Mouse (Mus musculus): ENCODE data around the gene Apof.
A peak's percentile ranks its signal among the peaks of the same experiment; 100 is the strongest.
"Not testable (repeated sequence)": the region's sequence is repeated elsewhere in the genome, so short reads cannot be mapped to it uniquely, and the experiment has no call there.

The Apof gene

DNA sequence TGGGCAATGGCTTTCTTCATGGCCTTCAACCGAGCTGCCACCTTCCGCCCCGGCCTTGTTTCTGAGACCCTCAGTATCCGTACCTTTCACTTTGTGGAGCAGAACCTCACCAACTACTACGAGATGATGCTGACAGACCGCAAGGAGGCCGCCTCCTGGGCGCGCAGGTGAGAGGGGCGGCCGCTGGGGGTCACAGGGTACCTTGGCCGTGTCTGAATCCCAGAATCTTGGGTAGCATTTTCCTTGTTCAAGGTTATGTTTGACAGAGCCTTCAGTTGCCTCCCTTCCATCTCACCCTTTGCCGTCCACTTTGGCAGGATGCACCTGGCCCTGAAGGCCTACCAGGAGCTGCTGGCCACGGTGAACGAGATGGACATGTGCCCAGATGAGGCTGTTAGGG is 24.4 kb upstream of the Apof start:
- Histone ChIP-seq H3K27me3 (ENCODE audit: control insufficient read depth, insufficient read depth, low read length, poor library complexity, severe bottlenecking) (no peaks in the 10 kb centered on the region), H3K36me3 (ENCODE audit: control insufficient read depth, insufficient read depth, low read length, poor library complexity, severe bottlenecking) (peaks cover 9% of the 10 kb centered on the region)
- DNase-seq (ENCODE audit: low read depth, low spot score), result no peak

DNA sequence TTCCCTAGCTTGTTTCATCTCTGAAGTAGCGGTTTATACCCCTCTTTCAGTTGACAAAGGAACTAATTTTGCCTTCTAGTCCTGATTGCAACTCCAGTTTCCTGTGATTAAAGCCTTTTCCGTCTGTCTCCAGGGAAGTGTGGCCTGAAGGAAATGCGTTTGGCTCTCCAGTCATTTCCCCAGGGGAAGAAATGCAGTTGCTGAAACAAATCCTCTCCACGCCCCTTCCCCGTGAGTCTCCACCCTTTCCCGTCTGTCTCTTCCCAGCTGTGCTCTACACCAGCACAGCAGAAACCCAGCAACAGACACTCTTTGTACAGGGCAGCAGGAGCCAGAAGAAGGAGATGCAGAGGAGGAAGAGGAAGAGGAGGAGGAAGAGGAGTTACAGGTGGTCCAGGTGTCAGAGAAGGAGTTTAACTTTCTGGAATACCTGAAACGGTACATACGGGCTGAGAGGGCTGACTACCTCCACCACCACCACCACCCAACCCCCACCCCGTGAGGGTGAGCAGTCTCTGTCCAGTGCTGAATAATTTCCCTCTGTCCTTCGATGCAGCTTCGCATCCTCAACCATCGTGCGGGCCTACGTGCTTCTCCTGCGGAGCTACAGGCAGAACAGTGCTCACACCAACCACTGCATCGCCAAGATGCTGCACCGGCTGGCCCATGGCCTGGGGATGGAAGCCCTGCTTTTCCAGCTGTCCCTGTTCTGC is 21.3 kb upstream of the Apof start:
- H3K27me3 ChIP-seq (ENCODE audit: control insufficient read depth, insufficient read depth, low read length, poor library complexity, severe bottlenecking), result no peaks in the 10 kb centered on the region
- DNase-seq (ENCODE audit: low read depth, low spot score), result no peak
- peaks cover 12% of the 10 kb centered on the region for H3K36me3 ChIP-seq (ENCODE audit: control insufficient read depth, insufficient read depth, low read length, poor library complexity, severe bottlenecking)

DNA sequence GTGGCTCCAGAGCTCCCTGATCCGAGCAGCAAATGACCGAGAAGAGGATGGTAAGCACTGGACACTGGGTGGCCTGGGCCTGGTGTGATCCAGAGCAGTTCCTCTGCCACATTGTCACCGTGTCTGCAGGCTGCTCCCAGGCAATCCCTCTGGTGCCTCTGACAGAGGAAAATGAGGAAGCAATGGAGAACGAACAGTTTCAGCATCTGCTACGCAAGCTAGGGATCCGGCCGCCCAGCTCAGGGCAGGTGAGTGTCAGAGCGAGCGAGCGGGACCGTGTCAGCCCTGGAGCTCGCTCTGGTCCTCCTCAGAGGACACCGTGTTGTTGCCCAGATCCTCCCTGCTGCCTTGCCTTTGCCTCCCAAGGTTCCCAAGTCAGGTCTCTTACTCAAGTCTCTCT is 17.9 kb upstream of the Apof start:
- DNase-seq (ENCODE audit: low read depth, low spot score), result no peak
- Histone ChIP-seq H3K36me3 (ENCODE audit: control insufficient read depth, insufficient read depth, low read length, poor library complexity, severe bottlenecking) (peaks cover 14% of the 10 kb centered on the region), H3K27me3 (ENCODE audit: control insufficient read depth, insufficient read depth, low read length, poor library complexity, severe bottlenecking) (no peaks in the 10 kb centered on the region)

DNA sequence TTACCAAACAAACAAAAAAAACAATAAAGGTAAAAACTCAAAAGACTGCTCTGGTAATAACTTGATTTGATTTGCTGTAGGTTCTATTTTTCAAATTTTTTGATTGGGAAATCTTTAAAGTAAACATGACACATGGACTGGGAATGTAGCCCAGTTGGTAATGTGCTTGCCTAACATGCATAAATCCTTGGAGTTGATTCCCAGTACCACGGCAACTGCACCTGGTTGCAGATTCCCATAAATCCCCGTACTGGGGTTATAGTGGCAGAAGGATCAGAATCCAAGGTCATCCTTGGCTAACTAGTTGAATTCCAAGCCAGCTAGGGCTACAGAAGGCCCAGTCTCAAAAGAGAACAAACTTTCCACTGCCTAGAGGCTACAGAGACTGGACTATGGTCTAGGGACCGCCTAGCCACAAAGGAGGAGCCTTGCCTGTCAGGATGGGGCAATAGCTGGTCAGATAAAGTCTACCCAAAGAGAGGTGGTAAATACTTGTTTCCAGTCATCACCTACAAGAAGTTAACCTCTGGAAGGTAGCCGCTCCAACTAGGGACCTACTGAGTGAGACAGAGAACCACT is 14.7 kb upstream of the Apof start, which contains the start of gene Apon:
Apon (plus strand) TSS at position 420 of the 579 bp plus-strand sequence.
- no peak for DNase-seq (ENCODE audit: low read depth, low spot score)
- Histone ChIP-seq H3K36me3 (ENCODE audit: control insufficient read depth, insufficient read depth, low read length, poor library complexity, severe bottlenecking) (peaks cover 5% of the 10 kb centered on the region; the same call in 1 of the 2 replicates), H3K27me3 (ENCODE audit: control insufficient read depth, insufficient read depth, low read length, poor library complexity, severe bottlenecking) (no peaks in the 10 kb centered on the region)

DNA sequence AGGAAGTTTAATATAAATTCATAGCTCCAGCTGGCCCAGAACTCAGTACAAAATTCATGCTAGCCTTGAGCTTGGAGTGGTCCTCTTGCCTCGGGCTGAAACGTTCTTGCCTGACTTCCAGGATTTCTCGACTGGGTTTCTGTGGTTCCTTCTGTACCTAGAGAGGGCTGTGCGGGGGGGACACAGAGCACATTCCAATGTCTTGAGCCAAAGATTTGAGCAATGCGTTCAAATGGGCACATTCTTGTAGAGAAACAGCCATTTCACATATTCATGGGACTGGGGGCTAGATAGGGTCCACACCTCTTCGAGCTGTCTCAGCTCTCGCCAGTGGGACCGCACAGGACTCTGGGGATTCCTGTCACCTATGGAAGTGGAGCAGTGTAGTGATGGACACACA is 12.5 kb upstream of the Apof start:
- Histone ChIP-seq H3K27me3 (ENCODE audit: control insufficient read depth, insufficient read depth, low read length, poor library complexity, severe bottlenecking) (no peaks in the 10 kb centered on the region), H3K36me3 (ENCODE audit: control insufficient read depth, insufficient read depth, low read length, poor library complexity, severe bottlenecking) (peaks cover 5% of the 10 kb centered on the region; the same call in 1 of the 2 replicates)
- DNase-seq (ENCODE audit: low read depth, low spot score), result no peak

DNA sequence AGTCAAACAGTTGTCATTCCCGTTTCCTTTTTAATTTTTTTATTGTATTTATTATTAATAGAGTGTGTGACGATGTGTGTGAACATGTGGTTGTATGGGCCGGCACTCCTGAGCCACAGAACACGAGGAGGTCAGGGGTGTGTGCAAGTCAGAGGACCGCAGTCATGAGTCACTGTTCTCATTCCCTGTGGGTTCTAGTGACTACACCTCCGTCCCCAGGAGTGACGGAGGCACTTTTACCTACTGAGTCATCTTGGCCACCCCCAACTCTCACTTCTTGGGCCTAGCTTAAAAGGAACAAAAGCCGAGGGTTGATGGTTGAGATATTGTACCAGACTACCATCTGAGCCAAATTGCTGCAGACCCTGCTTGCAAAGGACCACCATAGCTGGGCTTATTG is 12.1 kb upstream of the Apof start:
- no peaks in the 10 kb centered on the region for H3K27me3 ChIP-seq (ENCODE audit: control insufficient read depth, insufficient read depth, low read length, poor library complexity, severe bottlenecking)
- peaks cover 5% of the 10 kb centered on the region; the same call in 1 of the 2 replicates for H3K36me3 ChIP-seq (ENCODE audit: control insufficient read depth, insufficient read depth, low read length, poor library complexity, severe bottlenecking)
- DNase-seq (ENCODE audit: low read depth, low spot score), result no peak

DNA sequence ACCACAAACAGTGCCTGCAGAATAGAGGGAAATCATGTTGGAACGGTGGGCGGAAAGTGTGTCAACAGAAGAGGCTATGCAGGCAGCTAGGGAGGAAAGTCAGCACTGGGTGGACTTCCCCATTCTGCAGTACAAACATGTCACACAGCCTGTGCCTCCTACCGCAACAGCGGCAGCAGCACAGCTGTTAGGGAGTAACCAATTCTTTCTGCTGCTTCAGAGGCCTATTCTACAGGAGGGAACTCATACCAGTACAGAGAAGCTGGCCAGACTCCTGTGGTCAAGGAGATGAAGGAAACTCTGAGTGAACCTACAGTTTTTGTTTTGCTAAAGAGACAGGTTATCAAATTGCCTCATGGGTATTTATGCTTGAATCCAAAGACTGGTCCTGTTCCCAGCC is 9.5 kb upstream of the Apof start:
- H3K36me3 ChIP-seq (ENCODE audit: control insufficient read depth, insufficient read depth, low read length, poor library complexity, severe bottlenecking), result no peaks in the 10 kb centered on the region
- DNase-seq (ENCODE audit: low read depth, low spot score), result peak; percentile 74
- no peaks in the 10 kb centered on the region for H3K27me3 ChIP-seq (ENCODE audit: control insufficient read depth, insufficient read depth, low read length, poor library complexity, severe bottlenecking)

DNA sequence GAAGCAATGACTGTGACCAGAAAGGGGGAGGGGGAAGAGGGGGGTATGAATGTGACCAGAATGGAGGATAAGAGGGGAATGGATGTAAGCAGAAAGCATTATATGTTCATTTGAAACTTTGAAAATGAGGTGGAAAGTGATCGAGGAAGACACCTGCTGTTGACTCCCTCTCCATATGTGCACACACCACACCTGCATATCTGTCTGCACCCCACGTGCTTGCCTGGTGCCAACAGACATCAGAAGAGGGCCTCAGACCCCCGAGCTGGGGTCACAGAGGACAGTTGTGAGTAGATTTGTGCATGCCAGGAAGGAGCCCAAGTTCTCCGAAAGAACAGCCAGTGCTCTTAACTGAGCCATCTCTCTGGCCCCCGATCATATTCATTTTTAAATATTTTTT is 8.5 kb upstream of the Apof start:
- H3K27me3 ChIP-seq (ENCODE audit: control insufficient read depth, insufficient read depth, low read length, poor library complexity, severe bottlenecking), result no peaks in the 10 kb centered on the region

DNA sequence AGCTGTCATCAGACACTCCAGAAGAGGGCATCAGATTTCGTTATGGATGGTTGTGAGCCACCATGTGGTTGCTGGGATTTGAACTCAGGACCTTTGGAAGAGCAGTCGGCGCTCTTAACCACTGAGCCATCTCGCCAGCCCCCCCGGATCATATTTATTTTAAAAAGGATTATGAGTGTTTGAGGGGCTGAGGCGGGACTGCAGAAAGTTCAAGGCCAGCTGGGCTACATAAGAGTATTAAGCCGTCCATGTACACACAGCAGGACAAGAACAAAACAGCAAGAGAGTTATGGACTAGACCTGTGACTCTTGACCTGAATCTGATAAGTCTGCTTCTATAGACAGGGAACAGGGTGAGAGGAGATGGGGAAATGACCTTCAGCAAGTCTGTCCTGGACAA is 8.1 kb upstream of the Apof start:
- H3K27me3 ChIP-seq (ENCODE audit: control insufficient read depth, insufficient read depth, low read length, poor library complexity, severe bottlenecking); H3K36me3 ChIP-seq (ENCODE audit: control insufficient read depth, insufficient read depth, low read length, poor library complexity, severe bottlenecking); DNase-seq (ENCODE audit: low read depth, low spot score): not testable (repeated sequence)

More for the DNA sequence above, 8.5 kb upstream of the Apof start:
- DNase-seq (ENCODE audit: low read depth, low spot score), result no peak
- no peaks in the 10 kb centered on the region for H3K36me3 ChIP-seq (ENCODE audit: control insufficient read depth, insufficient read depth, low read length, poor library complexity, severe bottlenecking)

DNA sequence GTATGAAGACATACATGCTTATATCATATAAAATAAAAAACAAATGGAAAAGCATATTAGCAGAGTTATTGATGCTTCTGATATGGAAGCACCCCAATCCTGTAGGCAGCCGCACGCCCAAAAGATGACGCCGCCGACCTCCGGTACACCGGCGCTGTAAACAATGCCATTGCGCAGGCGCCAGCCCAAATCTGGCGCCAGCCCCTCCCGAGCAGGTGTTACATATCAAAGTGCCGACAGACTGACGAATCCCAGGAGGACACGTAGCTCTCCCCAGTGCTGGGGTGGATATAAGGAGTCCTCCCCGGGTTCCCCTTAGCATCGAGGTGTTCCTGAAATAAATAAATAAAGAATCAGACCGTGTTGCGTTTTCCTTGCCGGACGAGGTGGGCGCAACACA is 6.2 kb upstream of the Apof start:
- Histone ChIP-seq H3K27me3 (ENCODE audit: control insufficient read depth, insufficient read depth, low read length, poor library complexity, severe bottlenecking) (no peaks in the 10 kb centered on the region), H3K36me3 (ENCODE audit: control insufficient read depth, insufficient read depth, low read length, poor library complexity, severe bottlenecking) (no peaks in the 10 kb centered on the region)
- no peak for DNase-seq (ENCODE audit: low read depth, low spot score)

DNA sequence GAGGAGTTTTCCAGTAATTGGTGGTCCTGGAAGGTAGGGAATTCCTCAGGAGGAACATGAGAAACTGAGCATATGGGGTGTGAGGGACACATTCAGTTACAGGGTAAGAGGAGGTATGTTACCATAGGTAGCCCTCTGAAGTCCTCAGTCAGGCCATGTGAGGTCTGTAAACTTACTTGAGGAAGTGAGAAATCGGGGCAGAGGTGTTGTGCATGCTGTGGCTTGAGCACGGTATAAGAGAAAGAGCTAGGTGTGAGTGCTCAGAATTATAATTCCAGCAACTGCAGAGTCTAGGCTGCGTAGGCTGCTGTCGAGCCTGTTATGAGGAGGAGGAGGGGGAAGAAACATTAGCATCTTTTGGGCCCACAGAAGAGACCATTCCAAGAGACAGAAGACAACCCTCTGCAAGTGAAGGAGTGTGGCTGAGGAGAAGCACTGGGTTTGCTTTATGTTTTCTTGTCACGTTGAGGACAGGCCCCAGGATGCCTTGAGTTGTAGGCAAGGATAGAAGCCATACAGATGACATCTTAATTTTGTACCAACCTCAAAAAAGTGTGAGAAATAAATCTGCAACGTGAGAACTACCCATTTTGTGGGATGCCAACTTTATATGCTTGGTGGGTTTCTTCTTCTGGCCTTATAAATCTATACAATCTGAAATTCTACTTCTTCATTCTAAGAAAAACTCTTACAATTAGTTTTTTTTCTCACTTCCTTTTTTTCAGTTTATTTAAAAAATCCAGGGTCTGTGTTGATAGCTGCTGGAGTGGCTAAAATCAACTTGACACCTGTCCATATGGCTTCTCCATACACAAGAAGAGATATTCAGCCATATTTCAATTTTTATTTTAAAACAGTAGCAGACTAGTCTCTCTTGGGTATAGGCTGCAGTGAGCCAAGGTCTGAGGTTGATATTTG is 4.8 kb upstream of the Apof start:
- Histone ChIP-seq H3K36me3 (ENCODE audit: control insufficient read depth, insufficient read depth, low read length, poor library complexity, severe bottlenecking) (no peaks in the 10 kb centered on the region), H3K27me3 (ENCODE audit: control insufficient read depth, insufficient read depth, low read length, poor library complexity, severe bottlenecking) (no peaks in the 10 kb centered on the region)
- DNase-seq (ENCODE audit: low read depth, low spot score), result peak; percentile 71

DNA sequence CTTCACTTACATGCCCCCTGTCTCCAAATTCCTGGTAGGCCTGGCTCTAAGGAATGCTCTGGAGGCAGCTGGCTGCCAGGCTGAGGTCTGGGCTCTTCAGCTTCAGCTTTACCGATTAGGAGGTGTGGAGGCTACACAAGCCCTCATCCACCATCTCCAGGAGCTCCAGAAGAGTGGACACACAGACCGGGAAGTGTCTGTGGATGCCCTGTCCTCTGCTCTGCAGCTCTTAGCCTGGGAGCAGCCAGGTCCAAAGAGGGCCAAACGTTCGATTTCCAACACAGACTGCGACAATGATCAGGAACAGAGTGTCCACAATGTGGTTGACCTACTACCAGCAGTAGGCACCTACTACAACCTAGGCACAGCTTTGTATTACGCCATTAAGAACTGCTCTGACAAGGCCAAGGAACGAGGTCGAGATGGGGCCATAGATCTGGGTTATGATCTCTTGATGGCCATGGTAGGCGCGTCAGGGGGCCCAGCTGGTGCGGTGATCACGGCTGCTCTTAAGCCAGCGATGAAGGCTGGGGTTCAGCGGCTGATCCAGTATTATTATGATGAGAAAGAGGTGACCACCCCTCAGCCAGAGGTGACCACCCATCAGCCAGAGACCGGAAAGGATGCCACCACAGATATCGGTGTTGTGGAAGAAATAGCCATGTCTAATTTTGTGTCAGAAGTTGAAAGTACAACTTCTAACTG is 887 bp downstream of the Apof start:
- H3K27me3 ChIP-seq (ENCODE audit: control insufficient read depth, insufficient read depth, low read length, poor library complexity, severe bottlenecking), result no peaks in the 10 kb centered on the region
- DNase-seq (ENCODE audit: low read depth, low spot score), result no peak
- H3K36me3 ChIP-seq (ENCODE audit: control insufficient read depth, insufficient read depth, low read length, poor library complexity, severe bottlenecking), result no peaks in the 10 kb centered on the region; the same call in 1 of the 2 replicates

DNA sequence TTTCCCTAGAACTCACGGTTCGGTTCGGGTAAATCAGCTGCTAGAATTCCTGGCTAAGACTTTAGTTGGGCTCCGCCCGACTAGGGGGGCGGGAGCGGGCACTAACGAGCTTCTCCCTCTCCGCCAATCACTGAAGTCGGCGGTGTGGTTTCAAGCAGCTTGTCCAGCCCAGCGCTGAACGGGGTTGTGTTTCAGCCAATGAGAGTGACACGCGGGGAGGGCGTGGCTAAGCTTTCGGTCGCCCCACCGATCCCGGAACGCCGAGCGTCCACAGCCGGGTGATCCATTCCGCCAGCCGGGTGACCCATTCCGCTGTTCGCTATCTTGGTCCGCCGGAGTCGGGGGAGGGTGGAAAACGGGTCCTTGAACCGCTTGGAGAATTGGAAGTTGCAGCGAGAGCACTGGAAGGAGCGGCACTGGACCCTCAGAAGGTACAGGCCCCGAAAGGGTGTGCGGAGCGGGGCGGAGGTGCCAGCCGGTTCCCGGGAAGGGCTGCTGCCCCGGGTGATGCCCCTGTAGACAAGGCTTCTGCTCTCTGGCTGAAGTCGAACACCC is 1.9 kb downstream of the Apof start, which contains the start of gene Stat2:
Stat2 (plus strand) TSS at position 273 of the 555 bp plus-strand sequence.
- H3K27me3 ChIP-seq (ENCODE audit: control insufficient read depth, insufficient read depth, low read length, poor library complexity, severe bottlenecking), result no peaks in the 10 kb centered on the region
- H3K36me3 ChIP-seq (ENCODE audit: control insufficient read depth, insufficient read depth, low read length, poor library complexity, severe bottlenecking), result no peaks in the 10 kb centered on the region; the same call in 1 of the 2 replicates
- peak; percentile 96 for DNase-seq (ENCODE audit: low read depth, low spot score)

DNA sequence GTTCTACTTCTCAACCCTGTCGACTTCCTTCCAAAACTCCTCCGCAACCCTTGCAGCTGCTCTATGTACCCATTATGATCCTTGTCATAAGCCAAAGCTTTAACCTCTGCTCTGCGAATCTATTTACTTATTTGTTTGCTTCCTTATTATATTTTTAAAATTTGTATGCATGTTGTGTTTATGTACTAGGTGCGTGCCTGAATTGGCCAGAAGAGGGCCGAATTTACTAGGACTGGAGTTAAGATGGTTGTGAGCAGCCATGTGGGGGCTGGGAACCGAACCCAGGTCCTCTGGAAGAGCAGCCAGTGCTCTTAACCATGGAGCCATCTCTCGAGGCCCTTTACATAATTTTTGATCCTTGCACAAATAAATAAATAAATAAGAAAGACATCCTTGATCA is 2.4 kb downstream of the Apof start:
- no peaks in the 10 kb centered on the region for H3K27me3 ChIP-seq (ENCODE audit: control insufficient read depth, insufficient read depth, low read length, poor library complexity, severe bottlenecking)
- DNase-seq (ENCODE audit: low read depth, low spot score), result peak; percentile 41

More for the DNA sequence above, 2.4 kb downstream of the Apof start:
- H3K36me3 ChIP-seq (ENCODE audit: control insufficient read depth, insufficient read depth, low read length, poor library complexity, severe bottlenecking), result no peaks in the 10 kb centered on the region; the same call in 1 of the 2 replicates

Measured in splenic B cell, adult 2 months (primary cell).